Mouse (Mus musculus) cerebellum, adult 2 months (tissue): ENCODE measurements at regions not wholly inside any gene's neighbourhood (a gene's known extent, or its start where the extent isn't known, plus 50 kb on each side); places are given as distances from the start of the nearest gene placed in this dataset.

Experiments
- CTCF ChIP-seq: fragments of 200-500 bp; IDR thresholded peaks from 2 replicates; pipeline ENCODE4 v1.5.1; 2011; ENCODE audit warnings: low read depth, mild to moderate bottlenecking, control low read depth, low read length, moderate library complexity, borderline replicate concordance; ENCODE audit not compliant: insufficient read depth
- POLR2A ChIP-seq: fragments of 200-500 bp; IDR thresholded peaks from 2 replicates; pipeline ENCODE4 v1.6.1; 2011; ENCODE audit warnings: low read length, control low read depth, borderline replicate concordance; ENCODE audit not compliant: insufficient read depth

DNA sequence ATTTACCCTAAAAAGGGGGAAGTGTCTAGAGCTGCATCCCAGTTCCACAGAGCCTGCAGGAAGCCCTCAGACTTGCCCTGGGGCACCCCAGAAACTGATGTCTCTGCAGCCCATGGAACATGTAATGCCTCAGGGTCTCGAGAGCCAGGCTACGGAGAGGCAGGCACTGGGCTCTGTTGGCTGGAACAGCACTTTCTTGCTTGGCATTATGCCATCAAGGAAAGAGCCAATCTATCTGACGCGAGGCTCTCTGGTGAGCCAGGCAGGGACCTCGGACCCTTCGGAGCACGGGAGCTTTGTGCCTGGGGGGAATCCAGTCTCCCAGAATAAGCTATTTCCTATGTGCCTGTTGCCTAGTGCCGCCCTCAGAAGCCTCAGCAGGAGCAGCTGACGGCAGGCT is 166.6 kb downstream of the Adgrd1 start:
- no peak for TF ChIP-seq CTCF
- TF ChIP-seq POLR2A: no peak
